Mouse (Mus musculus) limb, embryonic 12.5 days (tissue): Measurements from ENCODE around the gene Nmt2. TPM values are rescaled to one million over a fixed set of nuclear protein-coding genes. Genes with fewer than 3 reads are reported as not detected.

Experiments used
- ATAC-seq: fragments of 200-750 bp; cut with Nextera tagmentation; 2 replicates; pipeline ENCODE4 v1.8.0; 2017; ENCODE audit warnings: low read depth, moderate TSS enrichment; ENCODE audit not compliant: insufficient number of reproducible peaks, insufficient read depth, low FRiP score, low TSS enrichment
- H3K27ac ChIP-seq: fragments of 300-500 bp; sonication (generic); 2 replicates; pipeline ENCODE4 v1.5.1; 2016; ENCODE audit warnings: mild to moderate bottlenecking, moderate library complexity
- H3K27me3 ChIP-seq: fragments of 300-500 bp; sonication (generic); 2 replicates; pipeline ENCODE4 v1.6.1; 2016; ENCODE audit warnings: mild to moderate bottlenecking, moderate library complexity
- H3K36me3 ChIP-seq: fragments of 300-500 bp; sonication (generic); 2 replicates; pipeline ENCODE4 v1.6.1; 2016; ENCODE audit warnings: mild to moderate bottlenecking, moderate library complexity
- H3K4me1 ChIP-seq: fragments of 300-500 bp; sonication (generic); replicated peaks from 2 replicates; pipeline ENCODE4 v1.6.1; 2016
- H3K4me2 ChIP-seq: fragments of 300-500 bp; sonication (generic); 2 replicates; pipeline ENCODE4 v1.6.1; 2016; ENCODE audit warnings: mild to moderate bottlenecking, moderate library complexity
- H3K4me3 ChIP-seq: fragments of 300-500 bp; sonication (generic); replicated peaks from 2 replicates; pipeline ENCODE4 v1.5.1; 2016; ENCODE audit warnings: mild to moderate bottlenecking
- H3K9ac ChIP-seq: fragments of 300-500 bp; sonication (generic); replicated peaks from 2 replicates; pipeline ENCODE4 v1.6.1; 2016; ENCODE audit warnings: mild to moderate bottlenecking, moderate library complexity
- H3K9me3 ChIP-seq: fragments of 300-500 bp; sonication (generic); 2 replicates; pipeline ENCODE4 v1.6.1; 2016; ENCODE audit warnings: mild to moderate bottlenecking, moderate library complexity
- WGBS: fragments of 180-500 bp; shearing (Covaris S2); methylation state at CpG from one replicate; pipeline ENCODE4 v1.1.7; 2016; 5-methylcytosine and 5-hydroxymethylcytosine counted together
- polyA plus RNA-seq: library from polyadenylated mRNA; unstranded; fragments of >200 nt; fragmentation: Nextera tagmentation; extraction: Ambion mirVana; gene quantifications from 2 replicates; pipeline ENCODE4 v1.2.1, GENCODE M21; 2016

Nmt2 gene
- polyA plus RNA-seq, 1 experiment from 2014 or later = 38.6 TPM

- H3K4me2 ChIP-seq = no peak overlapping the region
- WGBS = 59% methylated on average over 1 of the region's 1 CpGs
- H3K36me3 ChIP-seq = peaks cover 58% of the 10 kb centered on the region
- H3K27ac ChIP-seq = no peak overlapping the region
- no peaks in the 10 kb centered on the region for H3K9me3 ChIP-seq
- peaks cover 10% of the 10 kb centered on the region for H3K4me1 ChIP-seq
- H3K4me3 ChIP-seq = no peak overlapping the region
- H3K9ac ChIP-seq = no peak overlapping the region
- ATAC-seq = no peak
- no peaks in the 10 kb centered on the region for H3K27me3 ChIP-seq
Observed at GRCm38 (mm10) chr2:3327351-3327750, 43.3 kb downstream of the Nmt2 start.

DNA sequence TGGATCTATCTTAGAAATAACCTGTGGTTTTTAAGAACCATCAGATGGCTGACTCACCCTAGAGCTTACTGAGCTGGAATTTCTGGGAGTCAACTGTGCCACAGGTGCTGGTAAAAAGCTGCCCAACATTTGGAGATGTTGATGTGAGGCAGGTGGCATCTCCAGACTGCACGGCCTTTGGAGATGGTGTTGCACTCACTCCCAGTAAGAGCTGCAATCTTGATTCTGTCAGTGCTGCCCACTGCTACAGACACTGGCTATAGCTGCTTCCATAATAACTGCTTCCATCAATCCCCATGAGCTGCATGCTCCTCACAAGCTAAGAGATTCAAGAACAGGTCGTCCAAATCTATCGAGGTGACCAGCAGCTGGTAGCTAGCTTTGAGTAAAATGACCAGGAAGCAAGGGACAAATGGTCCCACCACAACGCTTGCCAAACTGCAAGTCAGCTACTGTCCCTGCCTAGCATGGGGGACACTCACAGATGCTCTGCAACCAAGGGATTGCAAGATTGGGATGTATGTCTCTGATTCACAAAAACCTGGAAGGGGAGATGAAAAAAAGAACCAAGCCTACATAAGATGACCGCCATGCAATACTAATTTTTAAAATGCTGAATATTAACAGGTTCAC, 47.2 kb downstream of the Nmt2 start:
- peaks cover 28% of the 10 kb centered on the region for H3K36me3 ChIP-seq
- H3K27me3 ChIP-seq = peaks cover 9% of the 10 kb centered on the region
- no peak overlapping the region for H3K9ac ChIP-seq
- no peak overlapping the region for H3K27ac ChIP-seq
- no peaks in the 10 kb centered on the region for H3K9me3 ChIP-seq
- H3K4me3 ChIP-seq = peak overlapping the region; percentile 67
- WGBS = 79% methylated on average over 5 of the region's 5 CpGs
- ATAC-seq = no peak
- H3K4me1 ChIP-seq = peaks cover 18% of the 10 kb centered on the region
- H3K4me2 ChIP-seq = peak overlapping the region; percentile 68

DNA sequence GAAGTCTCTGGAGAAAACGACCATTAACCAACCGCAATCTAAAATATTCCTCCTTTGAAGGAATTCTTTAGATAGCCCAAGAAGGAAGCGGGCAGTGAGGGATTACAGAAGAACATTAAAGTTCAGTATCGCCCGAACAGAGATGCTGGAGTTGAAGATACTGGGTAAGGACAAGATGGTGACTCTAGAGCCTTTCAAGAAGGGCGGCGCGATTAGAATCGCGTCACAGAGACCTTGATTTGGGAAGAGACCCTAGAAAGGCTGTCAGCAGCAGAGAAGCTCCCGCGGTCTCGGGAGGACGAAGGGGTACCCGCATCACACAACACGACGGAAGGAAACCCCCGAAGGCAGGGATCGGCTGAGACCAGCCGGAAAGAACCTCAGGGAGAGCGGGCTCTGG, 48.0 kb downstream of the Nmt2 start:
- ATAC-seq = no peak

GRCm38 (mm10) chr2:3332484-3333242, 48.7 kb downstream of the Nmt2 start, which contains the start of gene Rpp38:
TSS of gene Rpp38 (minus strand) at chr2:3332643.
- Histone ChIP-seq H3K27me3 (peaks cover 19% of the 10 kb centered on the region), H3K4me2 (peak within 1 kb of the TSS; percentile 68), H3K4me1 (peaks cover 18% of the 10 kb centered on the region), H3K9me3 (no peaks in the 10 kb centered on the region), H3K36me3 (peaks cover 22% of the 10 kb centered on the region), H3K9ac (peak within 1 kb of the TSS; percentile 77), H3K4me3 (peak within 1 kb of the TSS; percentile 67), H3K27ac (peak within 1 kb of the TSS; percentile 64; the same call in 1 of the 2 replicates)
- ATAC-seq = peak; percentile 97
- under 1% methylated on average over 45 of the region's 45 CpGs for WGBS

More for the DNA sequence above, 48.0 kb downstream of the Nmt2 start:
- H3K9me3 ChIP-seq = no peaks in the 10 kb centered on the region
- peaks cover 15% of the 10 kb centered on the region for H3K27me3 ChIP-seq
- peak overlapping the region; percentile 68 for H3K4me2 ChIP-seq
- H3K4me3 ChIP-seq = peak overlapping the region; percentile 67
- H3K9ac ChIP-seq = peak overlapping the region; percentile 77
- peaks cover 22% of the 10 kb centered on the region for H3K36me3 ChIP-seq
- peaks cover 18% of the 10 kb centered on the region for H3K4me1 ChIP-seq
- peak overlapping the region; percentile 64; the same call in 1 of the 2 replicates for H3K27ac ChIP-seq
- WGBS = 3% methylated on average over 21 of the region's 21 CpGs

- no peak overlapping the region for H3K4me3 ChIP-seq
- H3K27me3 ChIP-seq = peaks cover 21% of the 10 kb centered on the region
- peaks cover 12% of the 10 kb centered on the region for H3K36me3 ChIP-seq
- H3K27ac ChIP-seq = no peak overlapping the region
- peaks cover 18% of the 10 kb centered on the region for H3K4me1 ChIP-seq
- no peak for ATAC-seq
- no peaks in the 10 kb centered on the region for H3K9me3 ChIP-seq
- 91% methylated on average over 12 of the region's 12 CpGs for WGBS
- no peak overlapping the region for H3K4me2 ChIP-seq
- no peak overlapping the region for H3K9ac ChIP-seq
Observed at GRCm38 (mm10) chr2:3333761-3334160, 49.7 kb downstream of the Nmt2 start.

GRCm38 (mm10) chr2:3335611-3336301, 51.7 kb downstream of the Nmt2 start, which contains the start of gene Acbd7:
TSS of gene Acbd7 (plus strand) at chr2:3336168.
- peak within 1 kb of the TSS; percentile 16 for H3K4me3 ChIP-seq
- ATAC-seq = no peak
- no peak within 1 kb of the TSS for H3K27ac ChIP-seq
- 5% methylated on average over 20 of the region's 20 CpGs for WGBS
- H3K9me3 ChIP-seq = no peaks in the 10 kb centered on the region
- H3K4me1 ChIP-seq = peaks cover 18% of the 10 kb centered on the region
- peaks cover 21% of the 10 kb centered on the region for H3K27me3 ChIP-seq
- no peak within 1 kb of the TSS for H3K9ac ChIP-seq
- H3K36me3 ChIP-seq = no peaks in the 10 kb centered on the region
- peak within 1 kb of the TSS; percentile 48 for H3K4me2 ChIP-seq

DNA sequence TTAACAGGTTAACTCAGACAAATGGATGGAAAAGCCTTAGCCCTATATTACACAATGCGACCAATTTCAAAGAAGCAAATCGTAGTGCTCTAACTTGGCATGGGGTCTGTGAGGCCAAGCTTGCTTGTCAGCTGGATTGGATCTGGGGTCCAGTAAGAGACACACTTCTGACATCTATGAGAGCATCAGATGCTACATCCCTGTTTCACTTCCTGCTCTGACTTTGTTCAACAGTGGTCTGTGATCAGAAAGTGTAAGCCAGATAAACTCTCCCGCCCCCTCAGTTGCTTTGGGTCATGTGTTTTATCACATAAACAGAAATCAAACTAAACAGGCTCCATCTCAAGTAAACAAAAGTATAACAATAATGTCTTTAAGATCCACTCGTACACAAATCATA, 64.4 kb downstream of the Nmt2 start:
- Histone ChIP-seq H3K9ac (no peak overlapping the region), H3K4me3 (no peak overlapping the region), H3K27me3 (peaks cover 5% of the 10 kb centered on the region; the same call in 1 of the 2 replicates), H3K9me3 (no peaks in the 10 kb centered on the region), H3K4me1 (no peaks in the 10 kb centered on the region), H3K27ac (no peak overlapping the region), H3K4me2 (no peak overlapping the region), H3K36me3 (no peaks in the 10 kb centered on the region)
- no peak for ATAC-seq
- WGBS = 83% methylated on average over 4 of the region's 4 CpGs

DNA sequence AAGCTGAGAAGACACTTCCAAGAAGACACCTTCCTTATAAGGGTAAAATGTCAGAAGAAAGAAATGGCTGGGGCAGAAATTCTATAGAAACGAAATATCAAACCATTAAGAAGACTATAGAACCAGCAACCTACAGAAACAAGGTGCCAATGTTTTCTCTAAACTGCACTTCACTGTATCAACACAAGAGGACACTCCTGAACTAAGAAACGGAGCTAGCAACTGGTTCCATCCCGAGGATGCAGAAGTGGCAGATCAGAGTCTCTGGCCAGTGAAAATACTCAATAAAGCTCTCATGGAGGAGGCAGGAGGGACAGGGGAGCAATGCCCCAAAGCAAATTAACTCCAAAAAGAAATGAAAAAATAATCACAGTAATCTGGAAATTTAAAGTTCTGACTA, 64.9 kb downstream of the Nmt2 start:
- H3K36me3 ChIP-seq = no peaks in the 10 kb centered on the region
- no peak overlapping the region for H3K4me2 ChIP-seq
- H3K27me3 ChIP-seq = 0 out of 2 replicates have a peak, but pooled peaks cover 5% of the 10 kb centered on the region
- ATAC-seq = no peak
- H3K27ac ChIP-seq = no peak overlapping the region
- no peak overlapping the region for H3K9ac ChIP-seq
- H3K9me3 ChIP-seq = no peaks in the 10 kb centered on the region
- 22% methylated on average over 3 of the region's 3 CpGs for WGBS
- H3K4me1 ChIP-seq = no peaks in the 10 kb centered on the region
- no peak overlapping the region for H3K4me3 ChIP-seq

DNA sequence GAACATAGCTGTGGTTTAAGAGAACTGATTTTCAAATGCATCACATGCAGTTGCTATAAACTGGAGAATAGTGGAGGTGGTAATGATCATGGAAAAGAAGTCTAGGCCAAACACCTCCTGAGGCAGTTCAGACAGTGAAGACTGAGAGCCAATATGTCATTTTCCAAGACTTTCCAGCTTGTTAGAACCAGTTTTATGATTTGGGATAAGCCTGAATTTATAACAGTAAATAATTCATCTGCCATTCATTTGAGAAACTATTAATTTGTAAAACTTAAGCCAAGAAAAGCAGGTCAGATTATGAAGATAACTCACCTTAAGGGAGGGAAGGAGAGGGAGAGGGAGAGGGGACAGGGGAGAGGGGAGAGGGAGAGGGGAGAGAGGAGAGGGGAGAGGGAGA, 69.1 kb downstream of the Nmt2 start:
- Histone ChIP-seq H3K36me3 (no peaks in the 10 kb centered on the region), H3K4me1 (no peaks in the 10 kb centered on the region), H3K9ac (no peak overlapping the region), H3K9me3 (no peaks in the 10 kb centered on the region), H3K4me3 (no peak overlapping the region), H3K27ac (no peak overlapping the region), H3K27me3 (no peaks in the 10 kb centered on the region), H3K4me2 (no peak overlapping the region)
- no peak for ATAC-seq

- H3K4me2 ChIP-seq = no peak overlapping the region
- 94% methylated on average over 8 of the region's 8 CpGs for WGBS
Observed at GRCm38 (mm10) chr2:3355793-3356192, 71.8 kb downstream of the Nmt2 start.

DNA sequence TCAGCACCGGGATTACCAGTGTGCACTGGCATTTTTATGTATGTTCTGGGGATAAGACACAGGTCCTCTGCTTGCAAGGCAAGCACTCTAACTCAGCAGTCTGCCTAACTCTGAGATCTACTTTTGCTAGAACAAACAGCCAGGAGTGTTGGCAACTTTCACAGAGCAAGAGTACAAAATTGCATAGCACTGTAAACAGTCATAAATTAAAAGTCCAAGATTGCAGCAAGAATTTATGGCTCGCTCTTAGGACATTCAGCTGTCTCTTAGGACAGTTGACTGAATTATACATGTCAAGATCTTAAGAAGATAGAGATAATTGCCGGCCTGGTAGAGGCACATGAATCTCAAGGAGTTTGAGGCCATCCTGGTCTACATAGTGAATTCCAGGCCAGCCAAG, 72.3 kb downstream of the Nmt2 start:
- no peak for ATAC-seq
- Histone ChIP-seq H3K4me3 (no peak overlapping the region), H3K36me3 (no peaks in the 10 kb centered on the region), H3K9me3 (no peaks in the 10 kb centered on the region), H3K27ac (no peak overlapping the region), H3K27me3 (no peaks in the 10 kb centered on the region), H3K4me2 (no peak overlapping the region), H3K9ac (no peak overlapping the region), H3K4me1 (no peaks in the 10 kb centered on the region)
- 65% methylated on average over 3 of the region's 3 CpGs for WGBS

More at GRCm38 (mm10) chr2:3355793-3356192, 71.8 kb downstream of the Nmt2 start:
- H3K9ac ChIP-seq = no peak overlapping the region
- ATAC-seq = no peak
- no peaks in the 10 kb centered on the region for H3K4me1 ChIP-seq
- H3K4me3 ChIP-seq = no peak overlapping the region
- H3K27me3 ChIP-seq = no peaks in the 10 kb centered on the region
- H3K9me3 ChIP-seq = no peaks in the 10 kb centered on the region
- no peaks in the 10 kb centered on the region for H3K36me3 ChIP-seq
- no peak overlapping the region for H3K27ac ChIP-seq
